Mouse (Mus musculus) heart, postnatal 36 days (tissue): ENCODE measurements around the gene Pah. TPM values are rescaled to one million over a fixed set of nuclear protein-coding genes. Genes with fewer than 3 reads are reported as not detected.

ENCODE experiments used
- total RNA-seq, 2 experiments: library from RNA; stranded (reverse); gene quantifications; 2 replicates each; pipeline ENCODE4 v1.2.3; 2021

The Pah gene
- total RNA-seq, 2 experiments from 2014 or later, result 3.5 to 4.6 TPM

Other genes with a start within 250 kb of the Pah start
- gene Ascl1, start 28.1 kb upstream of the Pah start, total RNA-seq, result not detected